Mouse (Mus musculus) B cell, adult 2 months (primary cell): ENCODE data around the gene Egln2.
A peak's percentile ranks its signal among the peaks of the same experiment; 100 is the strongest.

ENCODE experiments used
- DNase-seq, 2 experiments: peaks; one replicate each; pipeline ENCODE4 v3.0.0; 2022

The Egln2 gene

GRCm38 (mm10) chr7:27174896-27175295, 8.3 kb upstream of the Egln2 start:
- no peak for DNase-seq

DNA sequence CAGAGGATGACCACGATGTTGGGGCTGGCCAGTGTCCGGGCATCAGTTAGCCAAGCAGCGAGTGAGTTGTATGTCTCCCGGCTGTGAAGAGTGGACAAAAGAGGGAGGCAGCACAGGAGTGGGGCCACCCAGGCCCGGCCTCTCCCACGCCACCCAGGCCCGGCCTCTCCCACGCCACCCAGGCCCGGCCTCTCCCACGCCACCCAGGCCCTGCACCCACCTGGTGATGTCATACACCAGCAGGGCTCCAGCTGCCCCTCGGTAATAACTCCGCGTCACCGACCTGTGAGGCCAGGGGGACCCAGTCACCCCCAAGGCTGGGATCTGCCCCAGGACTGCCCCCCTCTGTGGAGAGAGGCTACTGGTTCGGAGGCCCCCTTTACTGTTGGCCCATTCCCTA, 7.9 kb upstream of the Egln2 start:
- DNase-seq = no peak

- no peak for DNase-seq
Measured at GRCm38 (mm10) chr7:27170981-27171380, 4.4 kb upstream of the Egln2 start.

DNA sequence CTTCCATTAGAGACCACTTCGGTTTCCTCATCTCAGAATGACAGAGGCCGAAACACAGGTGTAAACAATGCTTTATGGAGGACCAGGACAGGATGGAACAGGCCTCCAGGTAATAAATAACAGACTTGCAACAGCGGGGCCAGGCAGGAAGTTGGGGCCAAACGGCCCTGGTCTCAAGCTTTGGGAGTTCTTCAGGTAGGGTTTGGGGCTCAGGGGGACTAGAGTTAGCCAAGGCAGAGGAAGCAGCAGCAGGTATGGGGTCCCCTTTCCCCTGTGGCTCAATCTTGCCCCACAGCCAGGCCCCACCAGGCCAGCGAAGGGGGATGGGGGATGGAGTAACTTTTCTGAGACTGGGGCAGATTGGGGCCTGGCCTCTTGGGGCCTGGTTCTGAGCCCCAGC, 1.8 kb upstream of the Egln2 start:
- DNase-seq = no peak

GRCm38 (mm10) chr7:27167475-27168094, 983 bp upstream of the Egln2 start:
- no peak for DNase-seq

DNA sequence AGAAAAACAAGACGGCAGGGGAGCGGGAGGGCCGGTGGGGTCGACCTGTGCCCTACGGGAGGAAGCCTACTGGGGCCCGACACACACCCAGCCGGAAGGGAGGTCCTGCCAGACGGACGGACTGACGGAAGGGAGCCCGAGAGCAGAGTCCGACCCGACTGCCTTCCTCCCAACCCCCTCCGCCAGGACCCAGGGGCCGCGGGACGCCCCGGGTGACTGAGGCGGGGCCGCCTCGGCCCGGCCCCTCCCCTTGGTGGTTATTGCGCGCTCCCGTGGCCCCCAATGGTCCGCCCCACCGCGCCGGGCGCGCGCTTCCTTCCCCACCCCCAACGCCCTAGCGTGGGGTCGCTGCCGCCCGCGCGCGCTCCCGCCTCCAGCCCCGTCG, 381 bp downstream of the Egln2 start:
- DNase-seq = peak; percentile 87 to 90

- no peak for DNase-seq
Measured at GRCm38 (mm10) chr7:27165696-27166095, 906 bp downstream of the Egln2 start.

DNA sequence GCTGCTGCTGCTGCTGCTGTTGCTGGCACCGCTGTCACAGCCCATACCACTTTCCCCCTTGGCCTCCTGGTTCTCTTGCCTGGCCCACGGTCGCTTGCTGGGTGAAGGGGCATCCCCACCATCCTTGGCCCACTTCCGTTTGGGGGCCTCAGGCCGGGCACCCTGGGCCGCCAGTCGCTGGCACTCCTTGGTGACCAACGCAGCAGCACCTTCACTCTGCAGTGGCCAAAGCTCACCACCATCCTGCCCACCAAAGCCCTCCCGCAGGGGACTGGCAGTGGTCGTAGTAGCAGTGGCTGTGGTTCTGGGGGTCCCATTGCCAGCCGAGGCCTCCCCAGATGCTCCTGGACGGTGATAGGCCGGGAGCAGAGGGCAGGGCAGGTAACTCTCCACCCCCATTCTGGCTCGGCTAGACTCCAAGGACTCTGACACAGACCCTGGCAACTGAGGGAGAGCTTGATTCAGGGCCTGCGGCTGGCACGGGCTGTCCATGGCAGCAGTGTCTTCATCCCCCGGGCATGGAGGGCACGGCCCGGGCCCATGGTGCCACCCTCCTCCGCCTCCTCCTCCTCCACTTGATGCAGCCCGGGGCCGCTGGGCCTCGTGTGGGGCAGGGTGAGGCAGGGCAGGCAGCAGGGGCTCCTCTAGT, 1.5 kb downstream of the Egln2 start:
- no peak for DNase-seq

DNA sequence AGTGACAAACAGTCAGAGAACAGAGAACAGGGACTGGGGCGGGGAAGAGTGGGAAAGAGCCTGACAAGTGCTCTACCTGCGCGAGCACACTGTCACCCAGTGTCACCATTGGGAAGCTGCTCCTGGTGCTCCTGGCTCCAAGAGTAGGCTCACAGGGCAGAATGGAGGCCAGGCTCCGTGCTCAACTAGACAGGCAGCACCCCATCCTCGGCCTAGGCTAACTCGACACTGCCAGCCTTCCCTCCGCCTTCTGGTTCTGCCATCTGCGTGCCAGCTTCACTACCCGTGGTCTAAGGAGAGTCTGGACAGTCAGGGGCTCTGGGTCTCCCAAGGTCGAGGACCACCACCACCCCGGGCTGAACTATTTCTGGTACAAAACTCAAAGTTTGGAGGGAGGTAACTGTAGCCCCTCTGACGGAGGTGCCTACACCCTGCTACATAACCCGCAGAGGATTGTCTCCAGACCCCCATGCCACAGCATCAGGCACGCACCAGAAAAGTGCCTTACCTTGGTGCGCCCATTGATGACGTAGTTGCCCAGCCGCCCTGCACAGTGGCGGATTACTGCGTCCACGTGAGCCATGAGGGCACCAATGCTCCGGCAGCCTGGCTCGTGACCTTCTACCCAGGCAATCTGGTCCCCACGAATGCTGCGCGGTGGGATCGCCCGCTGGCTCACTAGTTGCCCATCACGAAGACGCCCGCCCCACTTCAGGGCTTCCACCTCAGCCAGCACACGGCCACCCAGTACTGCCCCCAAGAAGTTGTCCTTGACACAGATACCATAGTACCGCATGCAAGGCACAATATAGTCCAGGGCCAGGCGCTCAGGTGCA, 2.3 kb downstream of the Egln2 start:
- no peak for DNase-seq

DNA sequence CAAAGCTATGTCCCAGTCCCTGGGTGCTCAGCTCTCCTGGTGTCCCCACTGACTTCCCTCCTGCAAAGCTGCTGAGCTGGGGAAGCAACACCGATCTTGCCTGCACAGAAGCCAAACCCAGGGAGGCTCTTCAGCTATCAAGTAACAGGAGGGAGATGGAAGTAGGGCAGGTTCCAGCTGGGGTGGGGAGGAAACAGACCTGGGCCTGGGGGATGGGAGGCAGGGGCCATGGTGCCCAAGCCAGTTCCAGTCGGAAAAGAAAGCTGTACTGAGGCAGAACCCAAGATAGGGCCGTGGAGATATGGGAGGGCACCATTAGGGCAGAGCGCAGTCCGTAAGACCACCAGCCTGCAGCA, 3.2 kb downstream of the Egln2 start:
- no peak for DNase-seq

DNA sequence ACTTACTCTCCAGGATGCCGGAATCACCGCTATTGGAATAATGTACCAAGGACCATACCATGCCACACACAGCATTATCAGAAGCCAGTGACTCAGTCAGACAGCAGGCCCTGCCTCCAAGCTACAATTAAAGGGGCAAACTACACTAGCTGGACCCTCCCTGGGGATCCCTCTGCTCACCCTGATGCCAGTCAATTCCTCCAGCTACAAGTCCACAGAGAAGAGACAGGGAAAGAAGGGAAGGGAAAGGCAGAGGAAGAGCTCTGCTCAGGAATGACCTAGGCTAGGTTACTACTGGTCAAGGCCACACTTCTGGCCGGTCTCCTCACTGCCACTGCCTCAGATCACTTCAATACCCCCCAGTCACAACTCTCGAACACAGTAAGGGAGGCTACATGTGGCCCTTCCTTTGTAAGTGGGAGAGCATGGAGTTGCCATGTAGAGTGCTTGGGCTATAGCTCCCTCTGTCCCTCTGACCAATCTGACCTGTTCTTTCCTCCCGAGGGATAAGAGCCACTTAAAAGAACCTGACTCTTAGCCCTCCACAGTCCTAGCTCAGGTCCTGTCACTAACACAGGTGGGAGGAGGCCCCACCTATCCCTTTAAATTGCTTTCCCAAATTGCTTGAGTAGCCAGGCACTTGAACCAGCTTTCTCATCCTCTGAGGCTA, 3.7 kb downstream of the Egln2 start:
- DNase-seq = no peak

DNA sequence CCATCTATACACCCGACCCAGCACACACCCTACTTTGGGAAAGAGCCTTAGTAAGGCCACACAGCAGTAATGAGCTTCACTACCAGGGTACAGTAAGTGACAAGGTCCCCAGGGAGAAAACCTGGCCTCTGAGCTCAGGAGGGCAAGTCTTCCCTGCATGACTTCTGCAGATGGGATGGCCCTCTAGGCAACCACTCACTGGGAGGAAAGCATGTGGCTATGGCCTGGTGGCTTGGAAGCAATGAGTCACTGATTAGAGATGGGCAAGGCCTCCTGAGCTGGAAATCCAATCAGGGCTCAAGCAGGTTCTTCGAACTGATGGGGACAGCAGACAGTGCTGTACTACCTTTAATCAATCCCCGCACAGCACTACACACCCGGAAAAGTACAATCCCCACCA, 4.9 kb downstream of the Egln2 start:
- no peak for DNase-seq

GRCm38 (mm10) chr7:27160921-27161320, 5.7 kb downstream of the Egln2 start:
- no peak for DNase-seq

DNA sequence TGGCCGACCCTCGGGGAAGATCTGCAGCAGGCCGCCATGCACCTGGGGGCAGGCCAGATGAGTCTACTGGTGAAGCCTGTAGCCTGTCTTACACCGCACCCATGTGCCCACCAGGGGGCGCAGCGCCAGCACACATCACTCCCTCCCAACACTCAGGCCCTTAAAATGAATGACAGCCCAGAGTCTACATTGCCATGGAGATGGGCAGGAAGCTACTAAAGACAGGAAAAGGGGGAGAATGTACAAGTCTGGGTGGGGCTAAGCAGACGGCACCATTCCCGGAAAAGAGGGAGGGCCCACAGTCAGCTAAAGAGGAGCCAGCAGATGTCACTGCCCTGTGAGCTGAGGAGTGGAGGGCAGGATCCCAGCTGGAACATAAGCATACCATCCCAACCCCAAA, 6.7 kb downstream of the Egln2 start:
- DNase-seq = peak; percentile 94 to 95

GRCm38 (mm10) chr7:27159256-27159655, 7.3 kb downstream of the Egln2 start:
- DNase-seq = no peak

DNA sequence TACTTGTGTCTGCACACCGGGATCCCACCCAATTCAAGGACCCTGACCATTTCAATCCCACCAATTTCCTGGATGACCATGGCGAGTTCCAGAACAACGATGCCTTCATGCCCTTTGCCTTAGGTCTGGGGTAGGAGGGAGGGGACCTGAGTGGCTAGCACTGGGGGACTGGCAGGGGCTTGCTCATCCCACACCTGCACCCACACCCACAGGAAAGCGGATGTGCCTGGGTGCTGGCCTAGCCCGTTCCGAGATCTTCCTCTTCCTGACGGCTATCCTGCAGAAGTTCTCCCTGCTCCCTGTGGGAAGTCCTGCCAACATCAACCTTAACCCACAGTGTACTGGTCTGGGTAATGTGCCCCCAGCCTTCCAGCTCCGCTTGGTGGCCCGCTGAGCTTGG, 8.4 kb downstream of the Egln2 start:
- no peak for DNase-seq

DNA sequence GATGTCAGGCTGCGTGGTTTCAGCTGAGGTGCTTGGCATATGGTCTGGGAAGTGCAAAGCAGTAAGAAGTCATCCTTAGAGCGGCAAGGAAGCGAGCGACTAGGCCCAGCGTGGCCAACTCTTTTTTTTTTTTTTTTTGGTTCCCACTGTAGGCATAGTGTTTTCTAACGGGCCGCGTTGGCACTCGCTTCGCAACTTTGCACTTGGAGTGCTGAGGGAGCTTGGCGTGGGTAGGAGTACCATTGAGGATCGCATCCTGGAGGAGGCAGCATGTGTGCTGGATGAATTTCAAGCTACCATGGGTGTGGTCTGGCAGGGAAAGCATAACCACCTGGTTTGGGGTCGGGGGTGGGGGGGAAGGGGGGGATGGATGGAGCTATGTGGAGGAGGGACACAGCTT, 10.6 kb downstream of the Egln2 start:
- DNase-seq = no peak

GRCm38 (mm10) chr7:27153205-27153764, 13.3 kb downstream of the Egln2 start, which contains the start of gene Cyp2t4:
Gene Cyp2t4, plus strand, starts transcription at chr7:27153714.
- no peak for DNase-seq

GRCm38 (mm10) chr7:27136410-27136996, 30.1 kb downstream of the Egln2 start:
- DNase-seq = no peak

DNA sequence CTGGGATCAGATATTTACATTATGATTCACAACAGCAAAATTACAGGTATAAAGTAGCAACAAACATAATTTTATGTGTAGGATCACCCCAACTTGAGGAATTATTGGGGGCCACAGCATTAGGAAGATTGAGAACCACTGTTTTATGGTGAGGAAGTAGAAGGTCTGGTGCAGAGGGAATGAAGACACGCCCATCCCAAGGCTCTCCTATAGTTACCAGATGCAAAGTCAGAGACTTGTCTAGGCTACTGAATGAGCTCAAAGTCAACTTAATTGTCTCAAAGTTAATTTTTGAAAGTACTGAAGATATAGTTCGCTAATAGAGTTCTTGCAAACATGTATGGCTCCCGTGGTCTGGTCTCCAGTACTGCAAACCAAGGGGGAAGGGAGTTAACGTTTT, 32.8 kb downstream of the Egln2 start:
- DNase-seq = no peak

GRCm38 (mm10) chr7:27133156-27133555, 33.4 kb downstream of the Egln2 start:
- no peak for DNase-seq

GRCm38 (mm10) chr7:27132588-27132987, 34.0 kb downstream of the Egln2 start:
- DNase-seq = peak; percentile 53 to 61

GRCm38 (mm10) chr7:27131387-27131786, 35.2 kb downstream of the Egln2 start:
- peak in 1 of 2 experiments; percentile 18 for DNase-seq
